Mouse (Mus musculus) embryonic facial prominence, embryonic 14.5 days (tissue): ENCODE measurements around the gene Map4. TPM values are rescaled to one million over a fixed set of nuclear protein-coding genes. Genes with fewer than 3 reads are reported as not detected.
A peak's percentile ranks its signal among the peaks of the same experiment; 100 is the strongest.

Experiments used
- ATAC-seq: fragments of 200-750 bp; cut with Nextera tagmentation; 2 replicates; pipeline ENCODE4 v1.8.0; 2017; ENCODE audit warnings: low read depth, moderate number of reproducible peaks, moderate TSS enrichment
- DNase-seq: peaks from one replicate; pipeline ENCODE4 v3.0.0-alpha.2; 2015; ENCODE audit warnings: low spot score
- H3K27ac ChIP-seq: fragments of 300-500 bp; sonication (generic); replicated peaks from 2 replicates; pipeline ENCODE4 v1.5.1; 2014; ENCODE audit warnings: low read depth, mild to moderate bottlenecking, low read length, moderate library complexity
- H3K27me3 ChIP-seq: fragments of 300-500 bp; sonication (generic); replicated peaks from 2 replicates; pipeline ENCODE4 v1.6.1; 2014; ENCODE audit warnings: low read length; ENCODE audit not compliant: control insufficient read depth, insufficient read depth
- H3K36me3 ChIP-seq: fragments of 300-500 bp; sonication (generic); 2 replicates; pipeline ENCODE4 v1.6.1; 2014; ENCODE audit warnings: low read length, mixed read lengths; ENCODE audit not compliant: control insufficient read depth, insufficient read depth
- H3K4me1 ChIP-seq: fragments of 300-500 bp; sonication (generic); 2 replicates; pipeline ENCODE4 v1.6.1; 2014; ENCODE audit warnings: antibody characterized with exemption, low read length; ENCODE audit not compliant: control insufficient read depth, insufficient read depth
- H3K4me2 ChIP-seq: fragments of 300-500 bp; sonication (generic); 2 replicates; pipeline ENCODE4 v1.6.1; 2014; ENCODE audit warnings: low read depth, mild to moderate bottlenecking, low read length, moderate library complexity, mixed read lengths
- H3K4me3 ChIP-seq: fragments of 300-500 bp; sonication (generic); 2 replicates; pipeline ENCODE4 v1.5.1; 2014; ENCODE audit warnings: low read depth, mild to moderate bottlenecking, low read length
- H3K9ac ChIP-seq: fragments of 300-500 bp; sonication (generic); 2 replicates; pipeline ENCODE4 v1.6.1; 2014; ENCODE audit warnings: low read depth, mild to moderate bottlenecking, low read length, moderate library complexity, mixed read lengths
- H3K9me3 ChIP-seq: fragments of 300-500 bp; sonication (generic); 2 replicates; pipeline ENCODE4 v1.6.1; 2016; ENCODE audit warnings: low read length; ENCODE audit not compliant: control insufficient read depth
- WGBS: fragments of 180-500 bp; shearing (Covaris S2); extraction: QIAGEN DNeasy Blood & Tissue Kit; methylation state at CpG from one replicate; pipeline ENCODE4 v1.1.7; 2014; 5-methylcytosine and 5-hydroxymethylcytosine counted together
- polyA plus RNA-seq: library from polyadenylated mRNA; unstranded; fragments of >200 nt; fragmentation: Nextera tagmentation; extraction: Ambion mirVana; gene quantifications from 2 replicates; pipeline ENCODE4 v1.2.1, GENCODE M21; 2014

The Map4 gene
- polyA plus RNA-seq, 1 experiment from 2014 or later: 112 TPM

DNA sequence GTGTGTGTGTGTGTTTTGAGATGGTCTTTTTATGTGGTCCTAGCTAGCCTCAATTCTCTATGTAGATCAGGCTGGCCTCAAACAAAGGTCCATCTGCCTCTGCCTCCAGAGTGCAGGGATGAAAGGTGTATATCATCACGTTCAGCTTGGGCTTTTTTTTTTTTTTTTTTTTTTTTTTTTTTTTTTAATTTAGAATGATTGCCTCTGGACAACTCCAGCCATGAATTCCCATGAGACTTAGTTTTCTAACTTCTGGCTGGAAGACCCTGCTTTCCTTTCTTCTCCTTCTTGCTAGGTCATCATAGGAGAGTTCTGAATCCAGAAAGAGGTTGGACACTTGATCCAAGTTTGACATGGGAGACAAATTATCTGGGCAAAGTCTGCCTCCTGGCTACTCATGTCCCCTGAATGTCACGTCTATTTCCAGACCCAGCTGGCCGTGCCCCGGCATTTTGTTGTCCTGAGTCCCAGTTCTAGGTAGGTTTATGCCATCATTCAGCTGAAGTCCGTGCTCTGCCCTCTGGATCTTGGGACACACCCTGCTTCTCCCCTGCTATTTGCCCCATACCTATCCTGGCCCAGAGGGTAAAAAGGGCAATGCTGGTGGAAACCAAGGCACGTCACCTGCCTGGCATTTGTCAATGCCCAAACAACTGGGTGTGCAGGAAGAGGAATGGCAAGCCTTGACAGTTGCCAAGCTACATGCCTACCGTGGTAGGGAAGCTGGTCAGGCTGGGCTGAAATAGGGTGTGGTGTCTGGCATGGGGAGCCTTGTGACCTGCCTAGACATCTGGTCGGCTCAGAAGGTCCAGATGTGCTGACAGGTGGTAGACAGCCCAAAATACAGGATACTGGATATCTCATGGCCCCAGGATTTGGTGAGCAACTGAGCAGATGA, 34.8 kb upstream of the Map4 start:
- no peaks in the 10 kb centered on the region for H3K27me3 ChIP-seq
- H3K27ac ChIP-seq: no peak overlapping the region
- WGBS: 77% methylated on average over 8 of the region's 8 CpGs
- H3K9ac ChIP-seq: no peak overlapping the region
- no peak overlapping the region for H3K4me2 ChIP-seq
- ATAC-seq (no peak), DNase-seq (no peak)
- H3K9me3 ChIP-seq: no peaks in the 10 kb centered on the region
- H3K4me1 ChIP-seq: 0 out of 2 replicates have a peak, but pooled peaks cover 5% of the 10 kb centered on the region
- H3K4me3 ChIP-seq: no peak overlapping the region
- peaks cover 36% of the 10 kb centered on the region for H3K36me3 ChIP-seq

DNA sequence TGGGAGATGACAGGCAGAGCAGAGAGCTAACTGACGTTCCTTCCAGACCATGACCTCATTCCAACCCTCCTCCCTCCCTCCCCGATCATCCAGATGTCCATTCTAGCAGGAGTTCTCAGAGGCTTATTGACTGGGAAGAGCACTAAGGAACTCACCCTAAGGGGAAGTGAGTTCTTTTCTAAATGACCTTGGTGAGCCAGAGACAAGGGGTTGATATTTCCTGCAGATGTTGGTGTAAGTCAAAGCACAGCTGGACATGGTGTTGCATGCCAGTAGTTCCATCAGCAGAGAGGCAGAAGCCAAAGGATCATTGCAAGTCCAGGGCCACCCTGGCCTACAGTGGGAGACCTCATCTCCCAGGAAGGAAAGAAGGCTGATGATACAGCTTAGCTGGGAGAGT, 33.2 kb upstream of the Map4 start:
- 0 out of 2 replicates have a peak, but pooled peaks cover 5% of the 10 kb centered on the region for H3K4me1 ChIP-seq
- ATAC-seq: no peak

DNA sequence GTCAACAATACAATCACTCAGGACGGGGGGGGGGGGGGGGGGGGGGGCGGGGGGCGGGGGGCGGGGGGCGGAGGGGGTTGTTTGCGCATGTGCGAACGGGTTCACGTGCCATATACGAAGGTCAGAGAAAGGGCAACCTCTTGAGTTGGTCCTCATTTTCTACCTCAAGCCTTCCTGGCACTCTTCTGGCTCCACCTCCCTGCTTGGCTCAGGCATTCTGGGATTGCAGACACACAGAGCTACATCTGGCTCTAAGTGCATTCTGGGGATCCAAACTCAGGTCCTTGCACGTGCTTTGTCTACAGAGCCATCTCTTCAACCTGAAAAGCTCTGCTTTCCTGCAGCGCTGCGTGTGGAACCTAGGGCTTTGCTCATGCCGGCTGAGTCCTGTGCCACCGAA, 31.9 kb upstream of the Map4 start:
- no peak overlapping the region for H3K4me3 ChIP-seq
- H3K4me1 ChIP-seq: 0 out of 2 replicates have a peak, but pooled peaks cover 2% of the 10 kb centered on the region
- no peak overlapping the region for H3K27ac ChIP-seq
- no peak for DNase-seq
- ATAC-seq: no peak
- no peaks in the 10 kb centered on the region for H3K9me3 ChIP-seq
- peaks cover 8% of the 10 kb centered on the region; the same call in 1 of the 2 replicates for H3K36me3 ChIP-seq
- H3K9ac ChIP-seq: 0 out of 2 replicates have a peak overlapping the region, but pooled peaks have one; percentile 1
- 68% methylated on average over 11 of the region's 15 CpGs for WGBS
- no peaks in the 10 kb centered on the region for H3K27me3 ChIP-seq
- no peak overlapping the region for H3K4me2 ChIP-seq

More for the DNA sequence above, 33.2 kb upstream of the Map4 start:
- Histone ChIP-seq H3K27me3 (no peaks in the 10 kb centered on the region), H3K36me3 (peaks cover 21% of the 10 kb centered on the region), H3K9ac (no peak overlapping the region), H3K9me3 (no peaks in the 10 kb centered on the region), H3K27ac (no peak overlapping the region), H3K4me3 (no peak overlapping the region), H3K4me2 (no peak overlapping the region)
- no peak for DNase-seq
- WGBS: 23% methylated on average over 2 of the region's 2 CpGs

DNA sequence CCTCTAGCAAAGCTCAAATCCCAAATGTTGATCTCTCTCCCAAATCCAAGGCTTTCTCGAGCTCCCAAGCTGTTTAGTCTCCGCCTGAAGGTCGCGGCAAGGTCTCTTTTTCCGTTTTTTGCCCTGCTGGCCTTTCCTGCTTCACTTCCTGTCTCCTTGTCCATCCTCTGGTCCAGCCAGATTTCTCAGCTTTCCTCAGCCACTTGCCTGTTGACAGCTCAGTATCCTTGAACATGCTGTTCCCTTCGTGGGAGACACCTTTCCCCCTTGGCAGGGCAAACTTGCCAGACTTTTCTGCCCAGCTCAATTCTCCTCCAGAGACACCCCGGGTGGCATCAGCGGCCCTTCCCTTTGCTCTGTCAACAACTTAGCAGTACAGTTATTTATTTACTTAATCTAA, 31.5 kb upstream of the Map4 start:
- H3K9ac ChIP-seq: 0 out of 2 replicates have a peak overlapping the region, but pooled peaks have one; percentile 1
- H3K9me3 ChIP-seq: no peaks in the 10 kb centered on the region
- ATAC-seq (no peak), DNase-seq (no peak)
- WGBS: 58% methylated on average over 8 of the region's 8 CpGs
- H3K4me1 ChIP-seq: no peaks in the 10 kb centered on the region
- H3K27ac ChIP-seq: no peak overlapping the region
- peaks cover 6% of the 10 kb centered on the region; the same call in 1 of the 2 replicates for H3K36me3 ChIP-seq
- no peak overlapping the region for H3K4me3 ChIP-seq
- H3K4me2 ChIP-seq: no peak overlapping the region
- H3K27me3 ChIP-seq: no peaks in the 10 kb centered on the region

DNA sequence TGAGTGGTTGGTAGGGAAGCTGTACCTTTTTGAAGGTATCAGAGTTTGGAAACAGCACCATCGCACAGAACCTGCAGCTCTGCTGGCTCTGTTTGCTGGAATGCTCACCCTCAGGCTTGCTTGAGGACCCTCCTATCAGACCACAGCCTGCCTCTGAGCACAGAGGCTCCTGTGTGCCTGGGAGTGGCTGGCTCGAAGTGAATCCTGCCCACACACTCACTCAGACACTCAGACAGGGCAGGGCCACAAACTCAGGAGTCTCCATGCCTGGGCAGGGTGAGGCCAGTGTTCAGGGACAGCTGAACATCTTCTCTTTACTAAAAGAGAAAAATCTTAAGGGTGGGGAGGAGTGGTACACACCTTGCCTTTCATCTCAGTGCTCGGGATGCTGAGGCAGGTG, 30.7 kb upstream of the Map4 start:
- Histone ChIP-seq H3K4me2 (no peak overlapping the region), H3K4me3 (no peak overlapping the region), H3K9me3 (no peaks in the 10 kb centered on the region), H3K27ac (no peak overlapping the region), H3K27me3 (no peaks in the 10 kb centered on the region), H3K36me3 (peaks cover 3% of the 10 kb centered on the region; the same call in 1 of the 2 replicates), H3K9ac (no peak overlapping the region), H3K4me1 (no peaks in the 10 kb centered on the region)
- DNase-seq (no peak), ATAC-seq (no peak)
- 80% methylated on average over 3 of the region's 3 CpGs for WGBS

DNA sequence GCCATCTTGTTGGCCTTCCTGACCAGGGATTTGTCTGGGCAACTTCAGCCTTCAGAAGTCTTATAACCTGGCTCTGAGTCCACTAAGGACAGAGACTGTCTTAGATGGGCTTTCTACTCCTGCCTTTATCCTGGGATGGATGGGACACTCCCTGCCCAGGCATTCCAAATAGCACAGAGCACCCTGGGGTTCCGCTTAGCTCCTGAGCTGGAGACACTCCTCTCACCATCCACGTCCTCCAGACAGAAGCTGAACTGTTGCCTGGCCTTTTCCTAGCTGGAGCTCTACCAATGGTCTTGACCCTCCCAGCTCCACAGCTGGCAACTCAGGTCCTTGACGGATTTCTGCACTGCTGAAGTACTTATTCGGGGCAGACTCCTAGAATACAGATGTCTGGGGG, 29.0 kb upstream of the Map4 start:
- 59% methylated on average over 4 of the region's 4 CpGs for WGBS
- no peak for DNase-seq
- ATAC-seq: no peak
- Histone ChIP-seq H3K36me3 (no peaks in the 10 kb centered on the region), H3K4me2 (no peak overlapping the region), H3K4me1 (no peaks in the 10 kb centered on the region), H3K4me3 (no peak overlapping the region), H3K9me3 (no peaks in the 10 kb centered on the region), H3K27ac (no peak overlapping the region), H3K9ac (no peak overlapping the region), H3K27me3 (no peaks in the 10 kb centered on the region)

DNA sequence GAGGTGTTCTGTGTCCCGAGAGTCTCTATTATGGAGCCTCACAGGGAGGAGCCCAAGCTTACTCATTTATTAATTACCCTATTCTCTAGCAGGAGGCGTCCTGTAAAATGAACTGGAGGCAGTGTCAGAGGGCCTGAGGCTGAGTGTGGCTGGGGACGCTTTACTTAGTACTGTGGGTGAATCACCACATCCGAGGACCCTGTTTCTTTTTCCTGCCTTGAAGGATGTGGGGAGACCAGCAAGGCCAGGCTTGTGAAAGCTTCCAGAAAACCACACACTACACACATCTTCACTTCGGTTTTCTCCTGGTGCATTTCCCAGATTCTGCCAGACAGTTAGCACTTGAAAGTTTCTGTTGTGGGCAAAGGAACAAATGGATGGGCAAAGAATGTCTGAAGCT, 28.5 kb upstream of the Map4 start:
- ATAC-seq (no peak), DNase-seq (no peak)
- Histone ChIP-seq H3K4me1 (no peaks in the 10 kb centered on the region), H3K9ac (no peak overlapping the region), H3K9me3 (no peaks in the 10 kb centered on the region), H3K27ac (no peak overlapping the region), H3K36me3 (no peaks in the 10 kb centered on the region), H3K4me2 (no peak overlapping the region), H3K27me3 (no peaks in the 10 kb centered on the region), H3K4me3 (no peak overlapping the region)
- WGBS: 66% methylated on average over 5 of the region's 5 CpGs

DNA sequence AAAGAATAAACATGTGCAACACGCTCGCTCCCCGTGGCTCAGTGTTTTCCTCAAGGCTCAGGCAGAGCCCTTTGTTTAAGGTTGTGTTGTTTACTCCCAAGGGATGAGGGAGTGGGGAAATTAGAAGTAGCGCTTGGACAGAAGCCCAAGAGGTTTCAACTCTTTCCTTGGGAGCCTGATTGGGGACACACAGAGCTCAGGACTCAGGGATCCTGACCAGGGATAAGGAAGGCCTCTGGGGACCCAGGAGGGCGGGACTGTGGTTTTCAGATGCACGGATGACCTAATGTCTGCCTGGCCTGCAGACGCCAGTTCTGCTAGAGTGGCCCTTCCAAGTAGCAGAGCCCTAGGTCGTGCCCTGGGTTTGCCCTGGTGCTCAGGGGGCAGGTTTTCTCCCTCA, 24.0 kb upstream of the Map4 start:
- Histone ChIP-seq H3K36me3 (no peaks in the 10 kb centered on the region), H3K27me3 (no peaks in the 10 kb centered on the region), H3K4me3 (no peak overlapping the region), H3K4me2 (no peak overlapping the region), H3K9ac (no peak overlapping the region), H3K4me1 (no peaks in the 10 kb centered on the region), H3K27ac (no peak overlapping the region), H3K9me3 (no peaks in the 10 kb centered on the region)
- ATAC-seq: no peak; the same call in 1 of the 2 replicates
- WGBS: 61% methylated on average over 8 of the region's 8 CpGs
- no peak for DNase-seq
